Mouse (Mus musculus): ENCODE measurements around the gene Thpo. TPM values are rescaled to one million over a fixed set of nuclear protein-coding genes. Genes with fewer than 3 reads are reported as not detected.

Gene Thpo
- total and polyA plus RNA-seq, 3 experiments, result not detected

- Histone ChIP-seq H3K79me2 (ENCODE audit: control insufficient read depth, insufficient read depth, low read length, poor library complexity) (no peaks in the 10 kb centered on the region), H3K9me3 (replicated peaks; ENCODE audit: insufficient read depth, low read length) (no peaks in the 10 kb centered on the region), H3K9ac (ENCODE audit: control insufficient read depth, low read depth, low read length, poor library complexity, severe bottlenecking) (no peak overlapping the region), H3K4me3 (ENCODE audit: control insufficient read depth in 1 of 2, insufficient read depth in 1 of 2, low read depth in 2 of 2, low read length in 2 of 2) (no peak overlapping the region), H3K27me3 (ENCODE audit: control insufficient read depth in 1 of 2, insufficient read depth in 2 of 2, low read length in 2 of 2) (peaks cover 0 to 1% of the 10 kb centered on the region in 2 experiments; a peak in 3 of 4 replicates), H3K4me1 (ENCODE audit: control insufficient read depth in 1 of 2, insufficient read depth in 2 of 2, low read length in 2 of 2) (no peaks in the 10 kb centered on the region), H3K27ac (ENCODE audit: control insufficient read depth, low read depth, low read length) (no peak overlapping the region), H3K36me3 (ENCODE audit: control insufficient read depth in 1 of 2, insufficient read depth in 2 of 2, low read length in 2 of 2) (no peaks in the 10 kb centered on the region)
- peak; percentile 65 for DNase-seq (ENCODE audit: low read depth, low spot score)
- TF ChIP-seq CTCF (IDR thresholded peaks at IDR 0.05 in 2 of 3, conservative IDR thresholded peaks at IDR 0.05 in 1 of 3; ENCODE audit: control insufficient read depth in 1 of 3, insufficient read depth in 1 of 3, low read depth in 2 of 3, low read length in 3 of 3, poor library complexity in 1 of 3, severe bottlenecking in 1 of 3), result peak; percentile 71 to 90 (median 76)
- TF ChIP-seq RCOR1 (IDR thresholded peaks at IDR 0.05; ENCODE audit: low read depth, low read length), result no peak
- TF ChIP-seq JUND (IDR thresholded peaks at IDR 0.05; ENCODE audit: low read depth, low read length), result no peak
- no peak for TF ChIP-seq MEF2A (IDR thresholded peaks at IDR 0.05; ENCODE audit: extremely low read depth, insufficient replicate concordance, low read depth, low read length, poor library complexity, severe bottlenecking)
- TF ChIP-seq SMC3 (IDR thresholded peaks at IDR 0.05; ENCODE audit: low read depth, low read length), result peak; percentile 74
- no peak for TF ChIP-seq GABPA (IDR thresholded peaks at IDR 0.05; ENCODE audit: low read depth, low read length)
- no peak for TF ChIP-seq POLR2AphosphoS2 (IDR thresholded peaks at IDR 0.05; ENCODE audit: low read length)
- TF ChIP-seq CHD2 (IDR thresholded peaks at IDR 0.05; ENCODE audit: low read length), result no peak
- TF ChIP-seq E2F4 (IDR thresholded peaks at IDR 0.05; ENCODE audit: borderline replicate concordance, low read depth, low read length), result no peak
- no peak for TF ChIP-seq POLR2A (IDR thresholded peaks at IDR 0.05; ENCODE audit: control insufficient read depth in 1 of 2, insufficient read depth in 1 of 2, low read depth in 1 of 2, low read length in 2 of 2, poor library complexity in 1 of 2)
- no peak for TF ChIP-seq KAT2A (conservative IDR thresholded peaks at IDR 0.05; ENCODE audit: low read depth, low read length)
- no peak for TF ChIP-seq EP300 (IDR thresholded peaks at IDR 0.05; ENCODE audit: low read depth in 1 of 2, low read length in 2 of 2)
- no peak for TF ChIP-seq TAL1 (IDR thresholded peaks at IDR 0.05; ENCODE audit: low read length)
- no peak for TF ChIP-seq ZKSCAN1 (IDR thresholded peaks at IDR 0.05; ENCODE audit: low read depth, low read length)
- peak; percentile 42 for TF ChIP-seq RAD21 (IDR thresholded peaks at IDR 0.05; ENCODE audit: low read depth, low read length)
- TF ChIP-seq MYC (IDR thresholded peaks at IDR 0.05; ENCODE audit: low read depth, low read length), result no peak
- no peak for TF ChIP-seq MAX (IDR thresholded peaks at IDR 0.05; ENCODE audit: low read length)
- TF ChIP-seq MAFK (IDR thresholded peaks at IDR 0.05; ENCODE audit: borderline replicate concordance, low read depth, low read length), result no peak
- no peak for TF ChIP-seq ETS1 (IDR thresholded peaks at IDR 0.05; ENCODE audit: low read depth, low read length)
- no peak for TF ChIP-seq MXI1 (IDR thresholded peaks at IDR 0.05; ENCODE audit: low read depth, low read length)
- no peak; the same call in 1 of the 2 replicates for TF ChIP-seq GATA1 (IDR thresholded peaks at IDR 0.05; ENCODE audit: low read depth, low read length)
- no peak for TF ChIP-seq USF2 (IDR thresholded peaks at IDR 0.05; ENCODE audit: borderline replicate concordance in 1 of 2, insufficient read depth in 1 of 2, low read depth in 1 of 2, low read length in 2 of 2)
- TF ChIP-seq TCF12 (IDR thresholded peaks at IDR 0.05; ENCODE audit: low read depth, low read length), result no peak
- TF ChIP-seq BHLHE40 (IDR thresholded peaks at IDR 0.05; ENCODE audit: borderline replicate concordance, low read depth, low read length), result no peak
- TF ChIP-seq ZC3H11A (IDR thresholded peaks at IDR 0.05; ENCODE audit: low read depth, low read length), result 0 out of 2 replicates have a peak, but pooled peaks have one; percentile 24
- no peak for TF ChIP-seq MYB (IDR thresholded peaks at IDR 0.05; ENCODE audit: low read depth, low read length)
- TF ChIP-seq ZMIZ1 (IDR thresholded peaks at IDR 0.05; ENCODE audit: low read depth, low read length), result no peak
Measured at GRCm38 (mm10) chr16:20765244-20765643, 30.9 kb upstream of the Thpo start.

Data from MEL (cell line).